Mouse (Mus musculus): ENCODE data around the gene Smad3. TPM values are rescaled to one million over a fixed set of nuclear protein-coding genes. Genes with fewer than 3 reads are reported as not detected.

Smad3 gene
- polyA plus RNA-seq, 1 experiment from 2014 or later: 14.8 TPM

DNA sequence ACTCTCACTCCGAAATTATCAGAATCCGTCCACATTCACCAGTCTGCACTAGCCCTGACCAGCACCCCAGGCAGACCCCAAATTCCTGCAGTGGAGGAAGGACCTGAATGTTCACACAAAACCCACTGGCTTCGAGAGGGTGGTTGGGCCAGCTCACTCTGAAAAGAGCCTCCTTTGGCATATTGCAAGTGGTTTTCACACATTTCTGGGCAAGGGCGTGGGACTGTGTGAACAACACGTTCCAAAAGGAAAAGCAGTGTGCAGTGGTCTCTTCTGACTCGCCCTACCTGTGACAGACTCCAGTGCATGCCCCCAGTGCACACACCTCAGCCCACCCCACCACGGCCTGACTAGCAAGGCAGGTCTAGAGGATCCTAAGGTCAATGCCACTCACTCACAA lies 35.4 kb downstream of the Smad3 start:
- 82% methylated on average over 7 of the region's 7 CpGs for WGBS
- Histone ChIP-seq H3K4me2 (replicated peaks) (no peak overlapping the region), H3K27ac (no peak overlapping the region), H3K9ac (no peak overlapping the region), H3K4me3 (replicated peaks) (no peak overlapping the region), H3K9me3 (no peaks in the 10 kb centered on the region), H3K36me3 (no peaks in the 10 kb centered on the region), H3K4me1 (replicated peaks) (peaks cover 57% of the 10 kb centered on the region), H3K27me3 (replicated peaks) (no peaks in the 10 kb centered on the region)
- ATAC-seq: no peak

GRCm38 (mm10) chr9:63721573-63722275 lies 36.1 kb downstream of the Smad3 start:
- 76% methylated on average over 9 of the region's 9 CpGs for WGBS
- no peaks in the 10 kb centered on the region for H3K27me3 ChIP-seq (replicated peaks)
- H3K27ac ChIP-seq: 0 out of 2 replicates have a peak overlapping the region, but pooled peaks have one; percentile 1
- H3K9ac ChIP-seq: no peak overlapping the region
- H3K4me2 ChIP-seq (replicated peaks): no peak overlapping the region
- H3K4me1 ChIP-seq (replicated peaks): peaks cover 58% of the 10 kb centered on the region
- H3K4me3 ChIP-seq (replicated peaks): no peak overlapping the region
- no peaks in the 10 kb centered on the region for H3K36me3 ChIP-seq
- ATAC-seq: no peak
- no peaks in the 10 kb centered on the region for H3K9me3 ChIP-seq

- Histone ChIP-seq H3K4me1 (replicated peaks) (peaks cover 58% of the 10 kb centered on the region), H3K4me2 (replicated peaks) (no peak overlapping the region), H3K9ac (no peak overlapping the region), H3K36me3 (no peaks in the 10 kb centered on the region), H3K4me3 (replicated peaks) (no peak overlapping the region), H3K27me3 (replicated peaks) (no peaks in the 10 kb centered on the region), H3K9me3 (no peaks in the 10 kb centered on the region), H3K27ac (peak overlapping the region; percentile 36; the same call in 1 of the 2 replicates)
- no peak for ATAC-seq
- 36% methylated on average over 6 of the region's 6 CpGs for WGBS
Observed at GRCm38 (mm10) chr9:63720715-63721114, 37.1 kb downstream of the Smad3 start.

- Histone ChIP-seq H3K4me3 (replicated peaks) (no peak overlapping the region), H3K27ac (no peak overlapping the region), H3K36me3 (no peaks in the 10 kb centered on the region), H3K4me1 (replicated peaks) (peaks cover 64% of the 10 kb centered on the region), H3K4me2 (replicated peaks) (no peak overlapping the region), H3K9ac (no peak overlapping the region), H3K27me3 (replicated peaks) (no peaks in the 10 kb centered on the region), H3K9me3 (no peaks in the 10 kb centered on the region)
- WGBS: 79% methylated on average over 16 of the region's 16 CpGs
- ATAC-seq: no peak
Observed at GRCm38 (mm10) chr9:63719770-63720440, 37.9 kb downstream of the Smad3 start.

GRCm38 (mm10) chr9:63718735-63719358 lies 38.9 kb downstream of the Smad3 start:
- H3K9me3 ChIP-seq: no peaks in the 10 kb centered on the region
- no peak overlapping the region for H3K4me3 ChIP-seq (replicated peaks)
- no peaks in the 10 kb centered on the region for H3K27me3 ChIP-seq (replicated peaks)
- peaks cover 68% of the 10 kb centered on the region for H3K4me1 ChIP-seq (replicated peaks)
- WGBS: 71% methylated on average over 9 of the region's 9 CpGs
- no peak overlapping the region for H3K9ac ChIP-seq
- H3K4me2 ChIP-seq (replicated peaks): no peak overlapping the region
- ATAC-seq: no peak
- H3K36me3 ChIP-seq: no peaks in the 10 kb centered on the region
- H3K27ac ChIP-seq: no peak overlapping the region

- ATAC-seq: no peak
- Histone ChIP-seq H3K27ac (no peak overlapping the region), H3K4me1 (replicated peaks) (peaks cover 69% of the 10 kb centered on the region), H3K4me2 (replicated peaks) (no peak overlapping the region), H3K27me3 (replicated peaks) (no peaks in the 10 kb centered on the region), H3K9me3 (no peaks in the 10 kb centered on the region), H3K9ac (no peak overlapping the region), H3K36me3 (no peaks in the 10 kb centered on the region), H3K4me3 (replicated peaks) (no peak overlapping the region)
- 80% methylated on average over 4 of the region's 4 CpGs for WGBS
Observed at GRCm38 (mm10) chr9:63718170-63718569, 39.6 kb downstream of the Smad3 start.

- H3K4me1 ChIP-seq (replicated peaks): peaks cover 67% of the 10 kb centered on the region
- H3K27ac ChIP-seq: peak overlapping the region; percentile 33; the same call in 1 of the 2 replicates
Observed at GRCm38 (mm10) chr9:63717474-63718005, 40.3 kb downstream of the Smad3 start.

GRCm38 (mm10) chr9:63716150-63717138 lies 41.4 kb downstream of the Smad3 start:
- WGBS: 13% methylated on average over 18 of the region's 18 CpGs
- H3K4me1 ChIP-seq (replicated peaks): peaks cover 68% of the 10 kb centered on the region
- no peak overlapping the region for H3K4me3 ChIP-seq (replicated peaks)
- ATAC-seq: peak; percentile 86
- no peaks in the 10 kb centered on the region for H3K9me3 ChIP-seq
- no peak overlapping the region for H3K9ac ChIP-seq
- H3K4me2 ChIP-seq (replicated peaks): peak overlapping the region; percentile 36
- H3K27me3 ChIP-seq (replicated peaks): no peaks in the 10 kb centered on the region
- peak overlapping the region; percentile 33 for H3K27ac ChIP-seq
- H3K36me3 ChIP-seq: 0 out of 2 replicates have a peak, but pooled peaks cover 1% of the 10 kb centered on the region

More at GRCm38 (mm10) chr9:63717474-63718005, 40.3 kb downstream of the Smad3 start:
- Histone ChIP-seq H3K27me3 (replicated peaks) (no peaks in the 10 kb centered on the region), H3K9ac (no peak overlapping the region), H3K4me3 (replicated peaks) (no peak overlapping the region), H3K36me3 (no peaks in the 10 kb centered on the region), H3K9me3 (no peaks in the 10 kb centered on the region), H3K4me2 (replicated peaks) (no peak overlapping the region)
- no peak for ATAC-seq
- 47% methylated on average over 3 of the region's 3 CpGs for WGBS

DNA sequence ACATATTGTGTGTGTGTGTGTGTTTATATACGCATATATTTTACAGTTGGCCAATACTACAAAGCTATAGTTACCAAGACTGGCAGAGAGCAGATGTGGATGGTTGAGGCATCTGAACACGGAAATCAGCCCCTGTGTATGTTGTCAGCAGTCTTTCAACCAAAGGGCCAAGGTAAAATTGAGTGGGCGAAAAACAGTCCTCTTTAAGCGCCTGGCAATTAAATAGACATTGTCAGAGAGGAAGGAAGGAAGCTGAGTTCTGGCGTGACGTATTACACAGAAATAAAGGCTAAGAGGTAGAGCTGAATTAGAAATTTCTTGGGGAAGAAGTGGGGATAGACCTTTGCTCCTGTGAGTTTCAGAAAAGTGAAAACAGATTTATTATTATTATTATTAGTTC lies 43.2 kb downstream of the Smad3 start:
- 79% methylated on average over 6 of the region's 6 CpGs for WGBS
- H3K9ac ChIP-seq: no peak overlapping the region
- H3K4me2 ChIP-seq (replicated peaks): no peak overlapping the region
- no peaks in the 10 kb centered on the region for H3K27me3 ChIP-seq (replicated peaks)
- no peak overlapping the region for H3K4me3 ChIP-seq (replicated peaks)
- H3K9me3 ChIP-seq: no peaks in the 10 kb centered on the region
- ATAC-seq: no peak
- 0 out of 2 replicates have a peak, but pooled peaks cover 9% of the 10 kb centered on the region for H3K36me3 ChIP-seq
- peaks cover 51% of the 10 kb centered on the region for H3K4me1 ChIP-seq (replicated peaks)
- H3K27ac ChIP-seq: no peak overlapping the region

- Histone ChIP-seq H3K27ac (no peak overlapping the region), H3K9me3 (no peaks in the 10 kb centered on the region), H3K36me3 (0 out of 2 replicates have a peak, but pooled peaks cover 9% of the 10 kb centered on the region), H3K4me1 (replicated peaks) (peaks cover 43% of the 10 kb centered on the region), H3K9ac (no peak overlapping the region), H3K4me3 (replicated peaks) (no peak overlapping the region), H3K4me2 (replicated peaks) (no peak overlapping the region), H3K27me3 (replicated peaks) (no peaks in the 10 kb centered on the region)
- ATAC-seq: no peak
- 71% methylated on average over 6 of the region's 6 CpGs for WGBS
Observed at GRCm38 (mm10) chr9:63712838-63713237, 45.0 kb downstream of the Smad3 start.

- 0 out of 2 replicates have a peak, but pooled peaks cover 9% of the 10 kb centered on the region for H3K36me3 ChIP-seq
- H3K4me1 ChIP-seq (replicated peaks): peaks cover 38% of the 10 kb centered on the region
- no peaks in the 10 kb centered on the region for H3K9me3 ChIP-seq
- no peak overlapping the region for H3K9ac ChIP-seq
- H3K27me3 ChIP-seq (replicated peaks): no peaks in the 10 kb centered on the region
- H3K27ac ChIP-seq: no peak overlapping the region
- no peak overlapping the region for H3K4me3 ChIP-seq (replicated peaks)
- no peak for ATAC-seq
- H3K4me2 ChIP-seq (replicated peaks): no peak overlapping the region
- 74% methylated on average over 13 of the region's 13 CpGs for WGBS
Observed at GRCm38 (mm10) chr9:63711580-63712230, 46.1 kb downstream of the Smad3 start.
